Mouse (Mus musculus): Measurements from ENCODE around the gene Utp4.

DNA sequence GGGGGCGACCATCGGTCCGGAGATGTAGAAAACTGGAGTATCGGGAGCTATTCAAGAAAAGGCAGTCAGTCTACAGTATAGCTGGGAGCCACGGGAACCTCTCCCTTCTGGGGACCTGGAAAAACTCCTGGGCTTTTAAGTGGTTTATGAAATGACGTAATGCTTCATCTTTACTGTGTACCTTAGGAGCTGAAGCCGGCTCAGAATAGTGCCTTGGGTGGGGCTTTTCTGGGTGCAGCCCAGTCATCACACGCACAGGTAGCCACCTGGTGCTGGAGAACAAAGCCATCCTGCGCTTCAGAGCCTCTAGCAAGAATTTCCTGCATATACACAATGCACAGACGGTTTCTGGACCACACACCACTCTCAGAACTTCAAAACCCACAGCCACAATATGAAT, 30.6 kb upstream of the Utp4 start:
- no peak for TF ChIP-seq CTCF (IDR thresholded peaks at IDR 0.05; ENCODE audit: low read depth)
- TF ChIP-seq EP300 (IDR thresholded peaks at IDR 0.05; ENCODE audit: low read depth) = no peak
